Mouse (Mus musculus): Measurements from ENCODE around the gene Nudt22. TPM values are rescaled to one million over a fixed set of nuclear protein-coding genes. Genes with fewer than 3 reads are reported as not detected.

Gene Nudt22
- total RNA-seq, 2 experiments from 2014 or later: 12.5 to 16.8 TPM

DNA sequence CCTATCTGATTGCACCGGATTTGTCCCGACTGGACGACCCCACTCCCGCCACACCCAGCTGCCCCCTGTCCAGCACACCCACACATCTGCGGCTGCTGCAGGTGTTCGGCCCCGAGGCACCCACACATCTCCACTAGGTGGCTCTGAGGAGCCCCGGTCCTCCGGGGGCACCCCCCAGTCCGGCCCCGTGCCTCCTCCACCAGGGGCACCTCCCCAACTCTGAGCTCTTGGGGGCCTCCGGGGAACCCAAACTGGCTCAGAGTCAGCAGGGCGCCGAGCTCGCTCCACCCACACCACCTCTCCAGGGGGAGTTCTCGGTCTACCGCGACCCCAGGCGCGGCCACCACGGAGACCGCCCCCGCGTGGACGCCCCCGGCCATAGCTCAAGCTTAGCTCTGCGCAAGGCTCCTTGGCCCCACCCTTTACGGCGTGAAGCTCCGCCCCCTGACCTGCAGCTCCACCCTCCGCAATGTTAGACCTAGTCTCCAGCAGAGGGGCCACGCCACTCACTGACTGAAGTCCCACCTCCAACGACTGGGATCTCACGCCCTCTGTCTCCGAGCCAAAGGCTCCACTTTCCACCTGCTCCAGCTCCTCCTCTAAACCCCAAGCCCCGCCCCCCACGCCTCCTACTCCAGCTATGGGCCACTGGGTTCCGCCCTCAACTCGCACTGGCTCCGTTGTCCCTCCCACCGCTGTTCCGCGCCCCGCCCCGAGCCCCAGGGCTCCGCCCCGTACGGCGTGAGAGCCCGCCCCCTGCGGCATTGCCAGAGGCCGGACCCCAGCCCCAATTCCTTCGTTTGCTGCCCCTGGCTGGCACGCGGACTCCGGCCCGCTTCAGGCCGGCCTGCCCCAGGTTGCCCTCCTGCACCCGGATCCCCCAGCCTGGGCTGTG is 16.2 kb downstream of the Nudt22 start:
- DNase-seq (ENCODE audit: low spot score in 2 of 2): peak; percentile 98 to 99
- intact Hi-C loops (cut with DNase I): loop anchor here (2.0 kb wide), 1 partner anchor 59 kb away; the partner anchor contains the start of gene Esrra

DNA sequence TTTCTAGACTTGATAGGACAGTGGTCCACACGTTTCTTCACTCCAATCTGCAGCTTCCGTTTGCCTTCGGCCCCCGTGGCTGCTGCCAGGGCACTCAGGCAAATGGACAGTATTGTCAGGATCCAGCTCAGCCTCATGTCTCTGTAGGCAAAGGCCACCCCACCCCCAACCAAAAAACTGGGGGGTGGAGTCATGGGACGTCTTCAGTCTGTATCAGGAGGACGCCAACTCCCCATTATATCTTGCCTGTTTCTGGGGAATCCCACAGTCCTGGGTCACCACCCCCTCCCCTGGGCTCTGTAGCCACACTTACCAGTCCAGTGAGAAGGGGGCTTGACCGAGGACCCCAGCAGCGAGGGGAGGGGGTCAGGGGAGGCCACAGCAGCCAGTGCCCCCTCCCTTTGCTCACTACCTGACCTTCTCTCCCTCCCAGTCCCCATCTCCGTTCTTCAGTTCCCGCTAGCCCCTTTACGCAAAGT is 16.9 kb downstream of the Nudt22 start:
- intact Hi-C loops (cut with DNase I): loop anchor here (2.0 kb wide), 1 partner anchor 58 kb away; the partner anchor contains the start of gene Esrra
- peak in 1 of 2 experiments; percentile 32 for DNase-seq (ENCODE audit: low spot score in 2 of 2)

DNA sequence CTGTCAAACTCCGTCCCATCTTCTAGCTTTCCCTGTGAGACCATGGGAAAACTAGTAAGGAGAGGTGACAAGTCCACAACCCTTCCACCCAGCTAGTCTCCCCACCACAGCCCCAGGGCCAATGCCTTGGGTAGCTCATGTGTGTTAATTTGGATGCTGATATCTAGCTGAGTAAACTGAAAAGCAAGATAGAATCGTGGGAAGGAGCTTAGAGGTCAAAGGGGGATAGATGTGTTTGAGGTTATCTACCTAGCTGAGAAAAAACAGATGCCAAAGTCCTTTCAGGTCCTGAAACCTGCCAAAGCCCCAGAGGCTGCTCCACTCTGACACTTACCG is 17.3 kb downstream of the Nudt22 start:
- intact Hi-C loops (cut with DNase I): loop anchor here (2.0 kb wide), 1 partner anchor 58 kb away; the partner anchor contains the start of gene Esrra
- DNase-seq (ENCODE audit: low spot score in 2 of 2): no peak

DNA sequence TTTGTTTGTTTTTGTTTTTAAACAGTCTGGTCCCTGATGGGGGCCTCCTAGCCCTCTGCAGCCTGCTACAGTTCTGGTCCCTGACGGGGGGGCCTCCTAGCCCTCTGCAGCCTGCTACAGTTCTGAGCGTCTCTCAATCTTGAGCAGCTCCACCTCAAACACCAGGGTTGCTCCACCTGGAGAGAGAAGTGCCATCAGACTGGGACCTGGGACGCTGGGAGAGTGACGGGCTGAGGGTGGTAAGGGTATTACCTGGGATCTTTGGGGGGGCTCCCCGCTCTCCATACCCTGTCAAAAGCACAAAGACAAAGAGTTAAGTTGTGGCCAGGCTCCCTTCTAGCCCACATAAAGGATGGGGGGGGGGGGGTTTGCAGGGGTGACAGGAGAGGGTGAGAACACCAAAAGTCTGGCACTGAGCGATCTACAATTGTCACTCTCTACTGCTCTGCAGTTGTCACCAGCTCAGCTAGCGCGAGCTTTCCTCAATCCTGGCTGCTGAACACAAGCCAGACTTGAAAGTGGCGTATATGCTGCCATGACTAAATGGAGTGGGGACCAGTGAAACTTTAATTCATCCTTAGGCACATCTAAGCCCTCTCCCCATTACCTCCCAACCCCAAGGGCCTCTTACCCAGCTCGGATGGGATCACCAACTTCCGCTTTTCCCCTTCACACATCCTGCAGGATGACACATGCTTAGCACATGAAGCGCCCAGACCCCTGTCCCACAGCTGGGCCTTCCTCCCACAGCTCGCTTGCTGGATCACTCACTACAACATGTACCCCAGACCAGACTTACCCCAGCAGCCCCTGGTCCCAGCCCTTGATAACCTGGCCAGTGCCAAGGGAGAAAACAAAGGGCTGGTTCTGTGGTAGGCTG is 17.9 kb downstream of the Nudt22 start:
- DNase-seq (ENCODE audit: low spot score in 2 of 2): no peak
- intact Hi-C loops (cut with DNase I): loop anchor here (2.0 kb wide), 1 partner anchor 57 kb away; the partner anchor contains the start of gene Esrra

DNA sequence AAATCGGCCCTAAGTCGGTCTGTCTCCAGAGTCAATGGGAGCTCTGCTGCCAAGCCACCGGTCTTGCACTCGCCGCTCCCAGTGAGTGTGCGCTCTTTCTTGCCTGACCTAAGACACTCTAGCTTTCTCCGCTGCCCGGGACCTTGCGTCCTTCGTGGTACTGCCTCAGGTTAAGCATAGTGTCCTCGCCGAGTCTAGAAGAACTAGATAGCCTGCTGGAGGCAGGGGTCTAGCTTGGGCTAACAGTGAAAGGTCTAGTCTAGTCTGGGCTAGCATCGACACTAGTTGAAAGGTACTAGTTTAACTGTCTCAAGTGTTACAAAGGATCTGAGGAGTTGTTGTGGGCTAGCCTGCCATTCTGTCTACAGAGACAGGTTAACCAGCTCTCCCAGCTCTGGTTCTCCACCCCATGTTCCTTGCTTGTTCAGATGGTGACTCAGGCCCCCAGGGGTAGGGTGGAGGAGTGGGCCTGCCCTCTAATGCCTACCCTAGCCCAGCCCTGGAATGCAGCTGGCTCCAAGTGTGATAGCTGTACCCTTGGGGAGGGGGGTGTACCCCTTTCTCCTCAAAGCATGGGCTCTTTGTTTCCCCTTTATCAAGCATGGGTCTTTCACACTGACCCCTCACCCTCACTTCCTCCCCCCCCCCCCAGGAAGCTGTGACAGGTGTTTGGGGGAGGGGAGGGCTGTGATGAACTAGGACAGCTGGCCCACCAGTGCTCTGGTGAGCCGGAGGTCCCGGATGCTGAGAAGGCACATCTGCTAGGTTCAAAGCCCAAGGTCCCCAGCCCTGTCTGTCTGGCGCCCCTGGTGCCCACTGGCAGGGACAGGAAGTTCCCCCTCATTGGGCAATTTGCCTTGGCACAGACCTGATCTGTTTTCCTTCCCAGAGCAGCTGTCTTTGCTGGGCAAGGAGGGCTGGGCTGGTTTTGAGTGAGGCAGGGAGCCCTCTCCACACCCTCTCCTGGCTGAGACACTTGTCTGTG is 20.1 kb downstream of the Nudt22 start, which contains the start of gene Plcb3:
Plcb3 (minus strand) TSS at position 934 of the 985 bp plus-strand sequence.
- DNase-seq (ENCODE audit: low spot score in 2 of 2): peak in 1 of 2 experiments; percentile 46
- intact Hi-C loops (cut with DNase I): no loop called here

DNA sequence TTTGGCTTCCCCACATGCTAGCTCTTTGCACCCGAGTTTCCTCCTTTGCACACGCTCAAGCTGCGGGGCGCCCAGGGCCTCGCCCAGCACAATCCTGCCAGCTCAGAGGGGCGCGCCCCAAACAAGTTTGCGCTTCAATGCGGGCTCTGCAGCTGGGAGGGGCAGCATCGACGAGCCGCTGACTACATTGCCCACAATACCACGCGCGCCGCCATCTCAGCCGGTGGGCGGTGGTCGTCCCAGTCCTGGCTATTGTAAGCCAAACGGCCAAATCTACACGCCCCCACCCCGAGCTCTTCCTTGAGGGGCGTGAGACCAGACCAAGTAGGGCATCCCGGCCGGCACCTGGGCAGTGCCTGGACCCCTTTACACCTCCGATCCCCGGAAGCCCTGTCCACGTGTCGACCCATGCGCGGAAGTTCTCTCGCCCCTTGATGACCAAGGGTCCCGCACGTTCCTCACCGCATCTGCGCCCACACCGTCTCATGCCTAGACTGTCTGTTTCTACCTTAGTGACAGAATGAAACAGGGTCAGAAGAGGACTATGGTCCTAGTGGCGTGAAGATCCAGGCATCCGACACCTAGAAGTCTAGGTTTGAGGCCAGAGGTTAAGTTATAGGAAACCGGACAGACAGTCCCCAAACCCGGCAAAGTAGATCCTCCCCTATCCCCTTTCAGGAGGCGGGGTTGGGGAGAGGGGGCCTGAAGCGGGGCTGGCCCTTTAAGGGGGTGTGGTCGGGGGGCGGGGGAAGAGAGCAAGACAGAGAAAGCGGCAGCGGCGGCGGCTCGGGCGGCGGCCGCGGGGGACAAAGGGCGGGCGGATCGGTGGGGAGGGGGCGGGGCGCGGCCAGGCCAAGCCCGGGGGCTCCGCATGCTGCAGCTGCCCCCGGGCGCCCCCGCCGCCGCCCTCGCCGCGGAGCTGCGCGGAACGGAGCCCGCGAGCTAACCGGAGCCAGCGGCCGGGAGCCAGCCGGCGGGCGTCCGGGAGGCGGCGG is 21.4 kb downstream of the Nudt22 start, which contains the start of gene Ppp1r14b:
Ppp1r14b (plus strand) TSS at position 758 of the 995 bp plus-strand sequence.
- intact Hi-C loops (cut with DNase I): no loop called here
- DNase-seq (ENCODE audit: low spot score in 2 of 2): peak; percentile 75 to 80

DNA sequence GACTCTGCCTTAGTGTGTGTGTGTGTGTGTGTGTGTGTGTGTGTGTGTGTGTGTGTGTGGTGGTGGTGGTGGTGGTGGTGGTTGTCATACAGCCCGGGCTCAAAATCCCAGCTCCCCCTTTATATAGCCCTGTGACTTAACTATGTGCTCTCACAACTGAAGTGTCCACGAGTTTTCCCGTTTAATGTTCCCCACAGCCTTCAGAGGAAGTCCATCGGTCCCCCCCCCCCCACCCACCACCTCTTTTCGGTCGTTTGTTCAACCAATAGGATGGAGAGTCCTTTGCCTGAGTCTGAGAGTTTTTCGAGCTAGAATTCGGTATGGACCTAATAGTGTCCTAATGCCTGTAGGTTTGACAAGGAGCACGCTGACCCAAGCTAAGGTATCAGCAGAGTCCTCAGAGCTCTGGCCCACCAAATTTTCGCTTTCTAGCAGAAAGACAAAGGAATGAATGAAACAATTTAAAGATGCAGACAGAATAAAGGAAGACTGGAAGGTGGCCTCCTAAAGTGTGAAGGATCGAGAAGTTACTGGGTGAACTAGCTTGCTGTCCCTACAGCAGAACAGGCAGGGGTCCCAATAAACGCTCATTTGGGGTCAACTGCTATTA is 22.2 kb downstream of the Nudt22 start:
- intact Hi-C loops (cut with DNase I): loop anchor here (2.0 kb wide), 1 partner anchor 23 kb away; no protein-coding TSS in a partner anchor
- DNase-seq (ENCODE audit: low spot score in 2 of 2): no peak

DNA sequence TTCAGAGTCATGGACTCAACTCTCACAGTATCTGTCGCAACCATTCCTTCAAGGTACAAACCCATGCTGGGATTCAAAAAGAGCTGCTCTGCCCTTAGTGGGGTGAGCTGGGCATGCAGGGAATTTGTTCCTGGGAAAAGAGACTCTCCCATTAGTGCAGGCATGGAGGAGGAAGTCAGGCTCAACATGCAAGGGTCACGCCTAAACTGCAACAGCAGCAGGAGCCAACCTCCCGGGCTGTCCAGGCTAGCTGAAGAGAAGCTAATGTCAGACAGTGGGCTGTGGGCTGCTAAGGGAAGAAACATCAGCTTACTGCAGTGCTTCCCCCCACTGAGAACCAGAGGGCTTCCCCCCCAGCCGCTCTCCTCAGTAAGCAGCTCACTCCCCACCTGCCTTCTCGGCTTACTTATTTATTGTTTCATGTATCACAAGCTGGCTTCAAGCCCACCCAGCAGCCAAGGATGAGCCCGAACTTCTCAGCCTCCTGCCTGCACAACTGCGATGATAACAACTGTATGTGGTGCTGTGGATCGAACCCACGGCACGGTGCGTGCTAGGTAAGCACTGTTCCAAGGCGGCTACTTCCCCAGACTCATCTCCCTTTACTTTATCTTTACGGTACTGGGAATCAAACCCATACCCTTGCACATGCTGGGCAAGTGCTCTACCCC is 23.5 kb downstream of the Nudt22 start:
- intact Hi-C loops (cut with DNase I): loop anchor here (2.0 kb wide), 1 partner anchor 22 kb away; no protein-coding TSS in a partner anchor
- no peak for DNase-seq (ENCODE audit: low spot score in 2 of 2)

DNA sequence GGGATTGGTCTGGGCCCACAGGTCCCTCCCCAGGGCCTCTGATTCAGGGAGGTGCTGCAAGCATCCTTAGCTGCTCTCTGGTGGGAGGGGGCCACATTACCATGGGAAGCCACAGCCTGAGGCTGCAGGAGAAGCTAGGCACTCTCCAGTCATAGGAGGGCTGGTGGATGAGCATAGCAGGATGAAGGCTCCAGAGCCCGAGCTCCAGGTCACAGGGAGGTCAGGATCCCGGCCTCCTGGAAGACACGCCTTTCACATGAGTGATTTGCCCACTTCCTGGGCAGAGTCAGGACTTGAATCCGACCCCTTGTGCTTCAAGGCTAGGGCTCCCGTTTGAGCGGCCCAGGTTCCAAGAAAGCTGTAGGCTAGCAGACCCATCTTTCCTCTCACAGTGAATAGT is 24.3 kb downstream of the Nudt22 start:
- intact Hi-C loops (cut with DNase I): loop anchor here (2.0 kb wide), 1 partner anchor 21 kb away; no protein-coding TSS in a partner anchor
- DNase-seq (ENCODE audit: low spot score in 2 of 2): no peak

DNA sequence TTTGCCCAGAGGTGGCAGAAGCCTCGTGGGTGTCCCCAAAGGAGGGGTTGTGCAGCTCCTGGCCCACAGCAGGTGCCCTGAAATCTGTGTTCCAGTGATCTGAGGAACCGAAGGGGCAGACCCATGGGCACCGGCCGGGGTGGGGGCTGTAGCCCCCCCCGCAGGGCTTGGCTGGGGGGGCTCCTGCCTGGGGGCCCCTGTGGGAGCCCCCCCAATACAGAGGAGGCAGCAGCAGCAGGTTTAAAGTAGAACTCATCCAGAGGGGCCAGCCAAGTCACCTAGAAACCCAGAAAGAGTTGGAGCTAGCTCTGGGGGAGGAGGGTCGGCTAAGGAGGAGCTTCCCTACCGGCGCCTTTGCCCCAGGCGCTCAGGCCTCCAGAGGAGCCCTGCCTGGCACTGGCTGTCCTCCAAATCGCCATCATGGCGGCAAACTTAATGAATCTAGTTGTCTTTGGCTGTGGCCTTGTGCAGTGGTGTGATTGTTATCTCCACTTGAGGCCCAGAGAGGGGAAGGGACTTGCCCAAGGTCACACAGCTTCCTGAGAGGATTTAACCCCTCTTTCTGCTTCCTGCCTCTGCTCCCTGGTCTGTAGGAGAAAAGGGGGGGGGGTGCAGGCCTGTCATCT is 25.3 kb downstream of the Nudt22 start:
- DNase-seq (ENCODE audit: low spot score in 2 of 2): no peak
- intact Hi-C loops (cut with DNase I): no loop called here

DNA sequence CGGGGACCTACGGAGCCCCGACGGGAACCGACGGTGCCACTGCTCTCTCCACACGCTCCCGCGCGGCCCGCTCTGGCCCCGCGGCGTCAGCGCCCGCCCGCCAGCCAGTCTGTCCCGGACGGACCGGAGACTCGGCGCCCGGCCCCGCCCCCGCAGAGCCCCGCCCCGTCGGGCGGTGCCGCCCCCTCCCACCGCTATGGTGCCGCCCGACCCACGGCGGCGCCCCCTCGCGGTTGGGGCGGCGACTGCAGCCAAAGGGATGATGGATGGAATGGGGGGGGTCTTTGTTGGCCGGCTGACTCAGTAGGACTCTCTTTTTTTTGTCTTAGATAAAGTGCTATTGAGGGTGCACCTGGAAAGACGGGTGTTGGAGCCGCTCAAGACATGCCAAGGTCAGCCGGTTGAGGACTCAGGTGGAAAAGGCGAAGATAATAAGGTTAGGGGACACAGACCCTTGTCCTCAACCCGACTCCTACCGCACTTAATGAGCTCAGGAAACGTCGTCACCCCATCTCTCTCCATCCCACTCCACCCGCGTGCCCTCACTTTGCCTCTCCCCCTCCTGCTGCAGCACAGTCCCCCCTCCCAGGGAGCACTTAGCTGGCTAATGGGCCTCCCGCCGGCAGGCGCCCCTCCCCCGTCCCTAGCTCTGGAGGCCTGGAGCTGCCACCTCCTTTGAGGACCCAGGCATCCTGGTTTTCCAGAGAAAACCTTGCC is 26.1 kb downstream of the Nudt22 start:
- intact Hi-C loops (cut with DNase I): no loop called here
- peak in 1 of 2 experiments; percentile 30 for DNase-seq (ENCODE audit: low spot score in 2 of 2)

DNA sequence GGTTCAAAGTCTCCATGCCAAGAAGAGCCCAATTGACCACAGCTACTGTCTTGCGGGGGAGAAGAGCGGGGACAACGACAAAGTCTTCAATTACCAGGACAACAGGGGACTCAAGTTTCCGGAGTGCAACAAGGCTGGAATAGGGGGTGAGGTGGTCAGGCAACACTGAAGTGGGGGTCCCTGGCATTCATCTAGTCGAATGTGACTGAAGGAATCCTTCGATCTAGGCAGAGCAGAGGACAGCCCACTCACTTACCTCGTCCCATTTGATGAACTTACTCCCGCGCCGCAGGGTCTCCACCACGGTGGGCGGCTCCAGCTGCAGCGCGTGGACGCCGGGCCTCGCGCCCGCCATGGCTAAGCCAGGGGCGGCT is 26.6 kb downstream of the Nudt22 start:
- no peak for DNase-seq (ENCODE audit: low spot score in 2 of 2)
- intact Hi-C loops (cut with DNase I): no loop called here

DNA sequence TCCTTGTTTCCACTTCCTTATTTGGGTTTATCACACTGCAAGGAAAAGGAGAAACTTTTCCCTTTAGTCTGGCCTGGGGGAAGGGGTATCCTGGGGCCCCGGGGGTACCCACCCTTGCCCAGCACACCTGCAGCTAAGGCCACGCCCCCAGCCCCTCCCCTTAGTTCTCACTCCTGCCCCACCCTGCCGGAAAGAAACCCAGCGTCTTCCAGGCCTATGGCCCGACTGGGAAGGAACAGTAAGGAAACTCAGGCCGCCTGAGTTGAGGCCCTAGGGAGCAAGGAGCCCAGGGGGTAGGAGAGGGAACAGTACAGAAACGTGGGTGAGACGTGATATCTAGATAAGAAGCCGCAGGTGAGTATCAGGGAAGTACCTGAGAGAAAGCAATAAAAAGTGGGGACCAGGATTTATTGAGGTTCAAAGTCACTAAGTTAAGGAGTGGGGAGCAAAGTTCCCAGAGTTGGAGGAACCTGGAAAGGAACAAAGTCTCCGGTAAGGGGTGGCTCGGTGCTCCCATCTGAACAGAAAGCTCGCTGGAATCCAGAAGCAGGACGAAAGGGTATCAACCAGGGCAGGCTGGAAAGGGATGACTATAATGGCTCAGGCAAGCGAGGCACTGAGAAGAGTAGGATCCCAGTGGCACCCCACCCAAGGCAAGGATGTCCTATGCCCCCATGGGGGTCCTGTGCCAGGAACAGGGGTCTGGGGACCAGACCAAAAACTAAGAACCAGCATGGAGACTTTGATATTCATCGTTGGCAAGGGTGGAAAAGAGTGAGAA is 27.2 kb downstream of the Nudt22 start:
- DNase-seq (ENCODE audit: low spot score in 2 of 2): no peak
- intact Hi-C loops (cut with DNase I): no loop called here

DNA sequence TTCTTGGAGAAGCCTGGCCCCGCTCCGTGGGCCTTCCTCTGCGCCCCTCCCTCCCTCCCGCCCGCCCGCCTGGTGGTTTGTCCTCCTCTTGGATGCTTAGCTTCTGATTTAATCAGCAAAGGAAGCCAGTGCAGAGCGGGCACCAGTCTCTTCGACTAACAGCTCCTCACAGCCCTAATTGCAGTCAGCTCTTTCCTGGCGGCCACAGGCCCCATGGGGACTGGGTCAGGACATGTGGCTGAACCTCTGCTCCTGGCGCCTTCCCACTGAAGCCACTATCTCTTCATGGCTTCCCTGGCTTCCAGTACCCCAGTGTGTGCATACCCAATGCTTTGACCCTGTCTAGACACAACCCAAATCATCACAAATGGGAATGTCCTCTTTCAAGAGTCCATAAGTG is 39.5 kb downstream of the Nudt22 start:
- intact Hi-C loops (cut with DNase I): no loop called here
- no peak for DNase-seq (ENCODE audit: low spot score in 2 of 2)

DNA sequence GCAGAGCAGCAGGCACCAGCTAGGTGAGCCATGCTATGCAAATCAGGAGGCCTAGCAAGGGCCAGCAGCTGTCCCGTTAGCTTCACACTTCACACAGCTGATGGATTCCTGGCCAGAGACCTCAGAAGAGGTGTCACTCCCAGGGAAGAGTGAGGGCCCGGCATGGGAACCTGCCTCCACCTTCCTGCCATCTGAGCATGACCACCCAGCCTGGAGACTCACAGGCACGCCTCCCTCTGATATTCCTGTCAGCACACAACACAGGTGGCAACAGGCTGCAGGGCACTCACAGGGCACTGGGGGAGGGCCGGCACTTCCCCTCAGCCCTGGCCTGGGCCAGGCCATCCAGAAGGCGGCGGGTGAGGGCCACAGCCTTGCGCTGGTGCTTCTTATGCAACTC is 40.5 kb downstream of the Nudt22 start:
- intact Hi-C loops (cut with DNase I): no loop called here
- no peak for DNase-seq (ENCODE audit: low spot score in 2 of 2)
